Mouse (Mus musculus): ENCODE measurements around the gene Gja10.

Gja10 gene

DNA sequence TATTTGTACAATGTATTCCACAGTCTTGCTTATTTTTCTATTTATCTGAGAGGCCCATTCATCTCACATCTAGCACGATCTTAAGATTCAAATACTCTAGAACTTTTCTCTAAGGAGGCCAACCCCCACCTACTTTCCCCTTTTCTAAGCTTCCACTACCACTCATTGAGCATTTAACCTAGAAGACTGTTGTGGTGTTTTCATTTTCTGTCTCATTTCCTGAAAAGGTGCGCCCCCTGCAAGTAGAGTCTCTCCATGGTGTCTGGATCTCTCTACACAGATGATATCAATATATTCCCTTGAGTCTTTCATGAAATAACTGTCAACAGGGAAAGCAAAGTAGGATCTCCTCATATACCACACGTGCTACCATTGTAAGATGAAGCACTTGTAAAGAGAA is at the start of gene Gja10:
Gene Gja10 (minus strand): TSS at position 101 of the 400 bp plus-strand sequence.
- no peak for DNase-seq

DNA sequence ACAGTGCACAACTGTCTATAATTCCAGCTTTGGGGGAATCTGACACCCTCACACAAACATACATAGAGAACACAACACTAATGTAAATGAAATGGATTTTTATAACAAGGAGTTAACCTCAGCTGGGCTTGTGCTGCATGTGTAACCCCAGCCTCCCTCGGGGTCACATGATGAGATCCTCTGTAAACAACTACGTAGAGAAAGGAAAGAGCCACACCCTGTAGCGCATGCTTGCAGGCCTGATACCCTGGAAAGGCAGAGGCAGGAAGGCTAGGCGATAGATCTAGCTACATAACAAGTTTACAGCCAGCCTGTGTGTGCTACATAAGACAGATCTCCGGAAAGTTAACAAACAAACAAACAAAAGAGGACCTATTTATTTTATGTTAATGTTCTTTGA is 49.1 kb upstream of the Gja10 start:
- no peak for DNase-seq

GRCm38 (mm10) chr4:32621637-32622036 is 19.1 kb upstream of the Gja10 start:
- no peak for DNase-seq

DNA sequence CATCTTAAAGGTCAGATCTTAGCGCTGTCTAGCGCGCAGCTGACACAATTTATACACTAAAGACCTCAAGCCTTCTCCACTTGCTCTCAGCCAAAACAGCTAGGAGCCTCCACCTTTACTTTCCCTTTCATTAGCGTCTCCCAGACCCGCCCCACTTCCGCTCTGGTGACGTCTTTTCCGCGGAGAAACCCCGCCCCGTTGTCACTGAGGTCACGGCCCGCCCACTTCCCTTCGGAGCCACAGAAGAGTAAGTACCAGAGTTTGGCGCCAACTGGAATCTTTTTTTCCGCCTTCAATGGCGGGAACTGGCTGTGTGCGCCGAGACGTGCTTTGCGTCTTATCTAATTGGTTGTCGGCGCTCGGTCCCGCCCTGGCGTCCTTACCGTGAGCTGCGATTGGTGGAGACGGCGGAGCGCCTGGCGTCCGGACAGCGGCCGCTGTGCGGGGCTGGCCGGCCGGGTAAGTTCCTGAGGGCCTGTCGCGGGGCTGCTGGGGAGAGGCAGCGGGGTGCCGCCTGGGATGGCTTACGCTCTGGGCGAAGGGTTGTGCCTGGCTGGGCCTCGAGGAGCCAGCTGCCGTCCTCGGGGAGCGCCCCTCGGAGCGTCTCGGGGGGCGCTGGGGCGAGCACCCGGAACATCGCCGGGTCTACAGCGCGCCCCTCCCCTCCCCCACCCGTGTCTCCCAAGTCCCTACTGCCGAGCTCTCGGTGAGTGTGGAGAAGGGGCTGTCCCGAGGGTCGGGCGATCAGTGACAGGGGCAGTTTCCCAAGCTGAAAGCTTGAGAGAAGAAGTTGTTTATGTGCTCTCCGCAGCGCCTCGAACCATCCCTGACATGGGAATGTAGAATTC is 12.7 kb upstream of the Gja10 start, which contains the start of gene Casp8ap2:
Gene Casp8ap2 (plus strand): TSS at position 418 of the 848 bp plus-strand sequence.
- DNase-seq: peak; percentile 98 to 99

GRCm38 (mm10) chr4:32601135-32601534 is 1.4 kb downstream of the Gja10 start:
- no peak for DNase-seq

GRCm38 (mm10) chr4:32588237-32588636 is 14.3 kb downstream of the Gja10 start:
- DNase-seq: no peak

DNA sequence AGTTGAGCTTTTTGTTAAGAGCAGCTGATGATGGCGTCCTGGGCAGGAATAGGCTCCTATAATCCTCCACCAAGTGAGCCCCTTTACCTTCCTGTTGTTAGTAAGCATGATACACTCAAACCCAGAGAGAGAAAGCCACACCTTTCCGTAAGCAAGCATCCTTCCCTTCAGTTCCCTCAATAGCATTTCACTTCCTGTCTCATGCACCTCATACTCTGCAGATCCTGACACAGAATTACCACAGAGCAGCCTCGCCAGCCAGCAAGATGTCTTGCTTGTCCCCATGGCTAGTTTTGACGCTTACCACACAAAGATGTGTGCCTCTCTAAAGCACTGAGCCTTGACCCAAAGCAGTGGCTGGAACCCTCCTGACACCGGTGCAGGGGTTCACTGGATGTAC is 15.0 kb downstream of the Gja10 start:
- no peak for DNase-seq

GRCm38 (mm10) chr4:32586596-32586995 is 16.0 kb downstream of the Gja10 start:
- peak; percentile 76 to 87 for DNase-seq

- DNase-seq: no peak
Observed at GRCm38 (mm10) chr4:32584181-32584580, 18.4 kb downstream of the Gja10 start.

DNA sequence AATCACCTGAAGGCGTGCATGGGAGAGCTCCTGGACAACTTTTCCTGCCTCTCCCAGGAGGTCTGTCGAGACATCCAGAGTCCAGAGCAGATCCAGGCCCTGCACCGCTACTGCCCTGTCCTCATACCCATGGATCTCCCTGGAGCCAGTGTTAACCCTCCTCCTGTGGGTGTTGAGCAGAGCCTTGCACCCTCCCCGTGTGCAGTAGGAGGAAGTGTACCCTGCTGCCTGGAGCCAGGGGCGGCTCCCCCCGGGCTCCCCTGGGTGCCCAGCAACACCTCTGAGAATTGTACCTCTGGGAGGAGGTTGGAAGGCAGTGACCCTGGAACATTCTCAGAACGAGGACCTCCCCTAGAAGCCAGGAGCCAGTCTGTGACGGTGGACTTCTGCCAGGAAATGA is 22.7 kb downstream of the Gja10 start:
- no peak for DNase-seq

GRCm38 (mm10) chr4:32575165-32575564 is 27.4 kb downstream of the Gja10 start:
- DNase-seq: no peak

DNA sequence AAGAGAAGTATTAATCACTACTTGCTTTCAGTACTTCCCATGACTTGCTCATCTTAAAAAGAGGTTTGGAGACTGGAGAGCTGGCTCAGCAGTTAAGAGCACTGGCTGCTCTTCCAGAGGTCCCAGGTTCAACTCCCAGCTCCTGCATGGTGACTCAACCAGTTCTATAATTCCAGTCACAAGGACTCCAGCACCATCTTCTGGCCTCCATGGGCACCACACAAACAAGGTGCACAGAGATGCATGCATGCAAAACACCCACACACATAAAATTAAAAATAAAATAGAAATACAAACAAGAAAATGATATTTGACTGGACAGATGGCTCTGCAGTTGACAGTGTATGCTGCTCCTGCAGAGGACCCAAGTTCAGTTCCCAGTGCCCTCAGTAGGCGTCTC is 28.0 kb downstream of the Gja10 start:
- no peak for DNase-seq

GRCm38 (mm10) chr4:32573586-32573985 is 29.0 kb downstream of the Gja10 start:
- no peak for DNase-seq

DNA sequence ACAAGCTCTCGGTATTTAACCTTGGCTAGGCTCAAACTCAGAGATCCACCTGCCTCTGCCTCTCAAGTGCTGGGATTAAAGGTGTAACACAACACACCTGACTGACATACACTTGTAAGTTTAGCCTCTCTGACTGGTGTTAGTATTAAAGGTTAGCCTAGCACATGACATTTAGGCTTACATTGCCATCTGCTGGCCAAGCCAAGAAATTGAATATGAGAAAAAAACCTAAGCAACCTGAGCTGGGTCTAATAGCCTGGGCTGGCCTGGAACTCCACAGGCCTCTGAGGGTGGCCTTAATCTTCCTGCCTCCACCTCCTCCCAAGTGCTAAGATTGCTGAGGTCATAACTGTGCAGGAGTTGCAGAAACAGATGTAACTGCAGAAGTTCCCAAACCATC is 30.4 kb downstream of the Gja10 start:
- DNase-seq: peak; percentile 71 to 76

DNA sequence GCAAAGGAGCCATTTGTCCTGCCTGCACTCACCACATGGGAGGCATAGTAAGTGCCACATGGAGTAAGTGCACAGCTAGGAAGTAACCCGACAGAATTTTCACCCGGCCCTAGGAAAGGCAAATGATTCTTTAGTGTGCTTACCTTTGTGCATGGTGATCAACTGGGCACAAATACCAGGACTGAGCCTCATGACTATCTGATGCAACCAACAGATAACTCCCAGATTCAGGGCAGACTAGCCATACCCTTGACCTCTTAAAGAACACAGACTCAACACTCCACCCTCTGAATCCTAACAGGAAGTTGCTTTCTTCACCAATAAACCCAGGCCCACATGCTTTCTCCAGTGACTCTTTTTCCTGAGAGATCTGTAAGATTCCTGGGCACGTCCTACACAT is 31.1 kb downstream of the Gja10 start:
- no peak for DNase-seq

GRCm38 (mm10) chr4:32570939-32571317 is 31.6 kb downstream of the Gja10 start:
- no peak for DNase-seq

- DNase-seq: peak; percentile 43 to 50
Observed at GRCm38 (mm10) chr4:32569995-32570938, 32.3 kb downstream of the Gja10 start.

DNA sequence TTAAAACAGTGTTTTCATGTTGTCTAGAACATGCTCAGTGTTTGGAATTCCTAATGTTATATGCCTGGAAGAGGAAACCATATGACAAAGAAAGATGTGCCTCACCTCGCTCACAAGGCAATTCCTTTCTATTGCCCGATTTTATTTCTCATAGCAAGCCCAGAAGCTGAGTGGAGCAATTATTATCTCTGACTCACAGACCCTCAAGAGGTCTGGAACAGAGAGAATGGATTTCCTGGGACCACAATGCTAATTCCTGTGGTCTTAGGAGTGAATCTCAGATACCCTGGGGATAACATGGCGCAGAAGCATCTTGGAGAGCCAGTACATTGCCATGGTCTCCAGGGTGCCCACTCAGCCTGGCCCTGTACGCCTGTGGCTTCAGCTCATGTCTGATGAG is 33.5 kb downstream of the Gja10 start:
- no peak for DNase-seq

GRCm38 (mm10) chr4:32564918-32565317 is 37.6 kb downstream of the Gja10 start:
- no peak for DNase-seq

DNA sequence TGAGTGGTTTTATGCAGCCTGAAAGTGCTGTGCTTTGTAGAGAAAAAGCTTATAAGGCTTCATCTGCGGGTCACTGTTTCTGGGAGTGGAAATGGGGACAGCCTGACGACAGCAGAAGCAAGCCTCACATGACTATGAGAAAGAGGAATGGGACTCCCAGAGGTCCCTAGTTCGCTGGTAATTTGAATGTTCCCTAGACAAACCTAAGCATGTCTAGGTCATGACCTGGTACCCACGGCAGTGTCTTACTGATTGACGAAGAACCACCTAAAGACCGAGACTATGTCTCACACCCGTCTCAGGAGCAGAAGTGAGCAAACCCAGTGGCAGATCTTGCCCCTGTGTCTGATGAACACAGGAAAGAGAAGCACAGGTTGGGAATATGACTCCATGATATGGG is 38.1 kb downstream of the Gja10 start:
- no peak for DNase-seq

DNA sequence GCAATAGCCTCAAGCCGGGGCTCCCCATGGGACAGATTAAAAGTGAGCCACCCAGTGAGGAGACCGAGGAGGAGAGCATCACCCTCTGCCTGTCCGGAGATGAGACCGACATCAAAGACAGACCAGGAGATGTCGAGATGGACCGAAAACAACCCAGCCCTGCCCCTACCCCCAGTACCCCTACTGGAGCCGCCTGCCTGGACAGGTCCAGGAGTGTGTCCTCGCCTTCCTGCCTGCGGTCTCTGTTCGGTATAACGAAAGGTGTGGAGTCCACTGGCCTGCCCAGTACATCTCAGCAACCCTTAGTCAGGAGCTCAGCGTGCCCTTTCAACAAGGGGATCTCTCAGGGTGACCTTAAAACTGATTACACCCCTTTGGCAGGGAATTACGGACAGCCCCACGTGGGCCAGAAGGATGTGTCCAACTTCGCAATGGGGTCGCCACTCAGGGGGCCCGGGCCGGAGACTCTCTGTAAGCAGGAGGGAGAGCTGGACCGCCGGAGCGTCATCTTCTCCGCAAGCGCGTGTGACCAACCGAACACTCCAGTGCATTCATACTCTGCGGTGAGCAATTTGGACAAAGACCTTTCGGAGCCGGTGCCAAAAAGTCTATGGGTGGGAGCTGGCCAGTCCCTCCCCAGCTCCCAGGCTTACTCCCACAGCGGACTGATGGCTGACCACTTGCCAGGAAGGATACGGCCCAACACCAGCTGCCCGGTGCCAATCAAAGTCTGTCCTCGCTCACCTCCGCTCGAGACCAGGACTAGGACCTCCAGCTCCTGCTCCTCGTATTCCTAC is 40.0 kb downstream of the Gja10 start:
- DNase-seq: peak; percentile 36 to 40

DNA sequence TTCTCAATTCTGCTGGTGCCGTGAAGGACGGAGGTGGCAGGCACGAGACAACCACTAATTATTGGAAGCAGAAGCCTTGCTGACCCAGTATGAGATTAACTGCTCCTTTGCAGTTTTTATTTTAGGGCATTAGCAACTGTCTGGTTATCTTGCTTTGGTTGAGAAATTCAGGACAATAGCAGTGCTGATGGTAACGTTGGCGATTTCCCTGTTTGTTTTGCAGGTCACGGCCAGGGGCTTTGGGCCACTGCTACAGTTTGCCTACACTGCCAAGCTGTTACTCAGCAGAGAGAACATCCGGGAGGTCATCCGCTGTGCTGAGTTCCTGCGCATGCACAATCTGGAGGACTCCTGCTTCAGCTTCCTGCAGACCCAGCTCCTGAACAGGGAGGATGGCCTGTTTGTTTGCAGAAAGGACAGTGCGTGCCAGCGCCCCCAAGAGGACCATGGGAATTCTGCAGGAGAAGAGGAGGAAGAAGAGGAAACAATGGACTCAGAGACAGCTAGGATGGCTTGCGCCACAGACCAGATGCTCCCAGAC is 40.9 kb downstream of the Gja10 start:
- DNase-seq: peak; percentile 68 to 76
